ENCODE assay signal across 22 mouse cellular contexts in the genomic region with DNA sequence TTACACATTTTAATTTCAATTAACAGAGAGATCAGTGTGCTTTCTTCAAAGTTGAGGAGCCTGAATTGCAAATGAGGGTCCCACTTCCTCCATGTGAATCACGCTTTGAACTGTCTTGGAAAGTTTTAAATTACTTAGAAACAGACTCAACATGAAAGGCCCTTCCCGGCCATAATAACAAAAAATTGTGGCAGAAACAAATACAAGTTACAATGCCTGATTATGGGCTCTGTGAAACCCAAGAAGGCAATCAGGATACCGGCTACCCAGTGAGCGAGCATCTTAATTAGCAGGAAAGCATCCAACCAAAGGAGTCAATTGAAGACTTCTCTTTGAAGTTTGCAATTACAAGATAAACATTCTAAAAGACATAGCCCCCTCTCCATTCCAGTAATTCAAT.
DNase-seq lines count a peak whose midpoint lies in the region; ATAC-seq and TF ChIP-seq lines count a peak whose summit lies in the region.
"Had no signal": no experiment of that assay in that cellular context is flagged by ENCODE, and none has a peak within 500 bp of the region (broad histone marks: within the 10 kb centered on the region; RNA-seq: fewer than 3 reads in every experiment).

No protein-coding gene starts in this region.

- no peak overlapping the region for H3K9ac ChIP-seq in forebrain, embryonic 12.5 days
- no peak overlapping the region for H3K9ac ChIP-seq in forebrain, embryonic 16.5 days (replicated peaks; ENCODE audit: low read depth, low read length)
- no peak overlapping the region for H3K9ac ChIP-seq in forebrain, embryonic 14.5 days (ENCODE audit: low read length)
- H3K9ac ChIP-seq: embryonic facial prominence, embryonic 12.5 days; hindbrain, embryonic 12.5 days had no signal

- H3K4me2 ChIP-seq in forebrain, embryonic 12.5 days = no peak overlapping the region
- H3K4me2 ChIP-seq in forebrain, embryonic 16.5 days (ENCODE audit: low read length) = no peak overlapping the region
- no peak overlapping the region for H3K4me2 ChIP-seq in forebrain, embryonic 14.5 days (ENCODE audit: low read length)
- H3K4me2 ChIP-seq: embryonic facial prominence, embryonic 12.5 days; hindbrain, embryonic 12.5 days had no signal

- TF ChIP-seq POLR2A in brain, embryonic 14.5 days (IDR thresholded peaks at IDR 0.05; ENCODE audit: borderline replicate concordance, extremely low read depth, insufficient read depth, insufficient read length, poor library complexity, severe bottlenecking) = no peak

- H3K4me1 ChIP-seq in forebrain, embryonic 12.5 days = 0 out of 2 replicates have a peak, but pooled peaks cover 5% of the 10 kb centered on the region
- H3K4me1 ChIP-seq in forebrain, embryonic 16.5 days (replicated peaks; ENCODE audit: control insufficient read depth, insufficient read depth, low read length) = no peaks in the 10 kb centered on the region
- H3K4me1 ChIP-seq in forebrain, embryonic 14.5 days (ENCODE audit: control insufficient read depth, insufficient read depth, low read length) = no peaks in the 10 kb centered on the region
- H3K4me1 ChIP-seq: embryonic facial prominence, embryonic 12.5 days; heart, embryonic 10.5 days; hindbrain, embryonic 12.5 days had no signal

- WGBS in forebrain, embryonic 12.5 days = 4% methylated on average over 4 of the region's 4 CpGs
- WGBS in forebrain, embryonic 16.5 days = 4% methylated on average over 4 of the region's 4 CpGs
- under 1% methylated on average over 4 of the region's 4 CpGs for WGBS in forebrain, embryonic 14.5 days

- H3K27me3 ChIP-seq in forebrain, embryonic 12.5 days = no peaks in the 10 kb centered on the region
- H3K27me3 ChIP-seq in forebrain, embryonic 16.5 days (replicated peaks; ENCODE audit: control insufficient read depth, insufficient read depth, low read length) = no peaks in the 10 kb centered on the region
- no peaks in the 10 kb centered on the region for H3K27me3 ChIP-seq in forebrain, embryonic 14.5 days (replicated peaks; ENCODE audit: control insufficient read depth, insufficient read depth, low read length)
- H3K27me3 ChIP-seq: embryonic facial prominence, embryonic 12.5 days; hindbrain, embryonic 12.5 days had no signal

- no peak for TF ChIP-seq CTCF in brain, embryonic 14.5 days (IDR thresholded peaks at IDR 0.05; ENCODE audit: borderline replicate concordance, extremely low read depth, insufficient read depth, insufficient read length)

- peak; percentile 33; the same call in 1 of the 2 replicates for ATAC-seq in forebrain, embryonic 12.5 days (ENCODE audit: low FRiP score)
- ATAC-seq in forebrain, embryonic 16.5 days = no peak
- ATAC-seq in forebrain, embryonic 14.5 days = no peak; the same call in 1 of the 2 replicates
- ATAC-seq: intestine, embryonic 16.5 days had no signal

- no peak overlapping the region for H3K4me3 ChIP-seq in forebrain, embryonic 12.5 days (replicated peaks)
- H3K4me3 ChIP-seq in forebrain, embryonic 16.5 days (replicated peaks; ENCODE audit: low read length) = no peak overlapping the region
- no peak overlapping the region for H3K4me3 ChIP-seq in forebrain, embryonic 14.5 days (ENCODE audit: low read depth, low read length)
- H3K4me3 ChIP-seq: embryonic facial prominence, embryonic 12.5 days; heart, embryonic 10.5 days; hindbrain, embryonic 12.5 days had no signal

- DNase-seq in Muller cell, postnatal 12 days (ENCODE audit: inconsistent ontology term) = peak; percentile 7
- DNase-seq in brain, embryonic 14.5 days (ENCODE audit: low read depth) = peak; percentile 82
- DNase-seq in forebrain, embryonic 14.5 days (ENCODE audit: low spot score) = peak; percentile 57
- no peak for DNase-seq in spleen, postnatal 4 days (ENCODE audit: low spot score in 2 of 2)
- DNase-seq in heart, adult 9 months (ENCODE audit: low spot score in 2 of 2) = no peak
- DNase-seq in ovary, adult 18-20 months (ENCODE audit: low spot score) = no peak
- DNase-seq: adrenal gland, adult 8-10 months; adrenal gland, postnatal 36 days; cerebellum, adult 11-12 months; cerebellum, adult 9-10 months; cerebellum, postnatal 25 days; gastrocnemius, postnatal 36 days; heart, adult 11 months; heart, postnatal 10 days; heart, postnatal 4 days; kidney, adult 2 months had no signal

- no peaks in the 10 kb centered on the region for H3K36me3 ChIP-seq in forebrain, embryonic 12.5 days (replicated peaks)
- 0 out of 2 replicates have a peak, but pooled peaks cover 1% of the 10 kb centered on the region for H3K36me3 ChIP-seq in forebrain, embryonic 16.5 days (ENCODE audit: control insufficient read depth, insufficient read depth)
- H3K36me3 ChIP-seq in forebrain, embryonic 14.5 days (ENCODE audit: control insufficient read depth, insufficient read depth, low read length) = no peaks in the 10 kb centered on the region
- H3K36me3 ChIP-seq: embryonic facial prominence, embryonic 12.5 days; heart, embryonic 10.5 days; hindbrain, embryonic 12.5 days had no signal

- H3K9me3 ChIP-seq in forebrain, embryonic 12.5 days = no peaks in the 10 kb centered on the region
- no peaks in the 10 kb centered on the region for H3K9me3 ChIP-seq in forebrain, embryonic 16.5 days (ENCODE audit: control insufficient read depth, low read length)
- H3K9me3 ChIP-seq in forebrain, embryonic 14.5 days (replicated peaks; ENCODE audit: control insufficient read depth, low read length) = no peaks in the 10 kb centered on the region
- H3K9me3 ChIP-seq: embryonic facial prominence, embryonic 12.5 days; heart, embryonic 10.5 days; hindbrain, embryonic 12.5 days had no signal

- H3K27ac ChIP-seq in forebrain, embryonic 12.5 days = no peak overlapping the region
- H3K27ac ChIP-seq in forebrain, embryonic 16.5 days (ENCODE audit: low read length) = no peak overlapping the region
- H3K27ac ChIP-seq in forebrain, embryonic 14.5 days (ENCODE audit: low read depth, low read length) = no peak overlapping the region
- H3K27ac ChIP-seq: embryonic facial prominence, embryonic 12.5 days; heart, embryonic 10.5 days; hindbrain, embryonic 12.5 days had no signal

Comparison
In these comparisons a context has a peak if more than half of its experiments do, and no peak if none do; other contexts are left out.
1. DNase-seq: peak in Muller cell, postnatal 12 days (single experiment), brain, embryonic 14.5 days (single experiment) and forebrain, embryonic 14.5 days (single experiment); none in spleen, postnatal 4 days (0 of 2), heart, adult 9 months (0 of 2) and ovary, adult 18-20 months (single experiment).